Mouse (Mus musculus) hindbrain, embryonic 16.5 days (tissue): ENCODE measurements at regions not wholly inside any gene's neighbourhood (a gene's known extent, or its start where the extent isn't known, plus 50 kb on each side); places are given as distances from the start of the nearest gene placed in this dataset.

ENCODE experiments used
- ATAC-seq: fragments of 200-750 bp; cut with Nextera tagmentation; 2 replicates; pipeline ENCODE4 v1.8.0; 2017; ENCODE audit warnings: moderate TSS enrichment, moderate library complexity
- H3K27ac ChIP-seq: fragments of 300-500 bp; sonication (generic); 2 replicates; pipeline ENCODE4 v1.5.1; 2014; ENCODE audit warnings: low read depth, mild to moderate bottlenecking, control low read depth, low read length, moderate library complexity
- H3K27me3 ChIP-seq: fragments of 300-500 bp; sonication (generic); replicated peaks from 2 replicates; pipeline ENCODE4 v1.6.1; 2014; ENCODE audit warnings: low read length; ENCODE audit not compliant: control insufficient read depth, insufficient read depth
- H3K36me3 ChIP-seq: fragments of 300-500 bp; sonication (generic); 2 replicates; pipeline ENCODE4 v1.6.1; 2014; ENCODE audit warnings: mild to moderate bottlenecking, low read length, moderate library complexity, mixed read lengths; ENCODE audit not compliant: control insufficient read depth, insufficient read depth
- H3K4me1 ChIP-seq: fragments of 300-500 bp; sonication (generic); 2 replicates; pipeline ENCODE4 v1.6.1; 2014; ENCODE audit warnings: low read depth, low read length; ENCODE audit not compliant: control insufficient read depth, insufficient read depth
- H3K4me2 ChIP-seq: fragments of 300-500 bp; sonication (generic); 2 replicates; pipeline ENCODE4 v1.6.1; 2014; ENCODE audit warnings: mild to moderate bottlenecking, low read length, control low read depth, moderate library complexity
- H3K4me3 ChIP-seq: fragments of 300-500 bp; sonication (generic); 2 replicates; pipeline ENCODE4 v1.5.1; 2014; ENCODE audit warnings: mild to moderate bottlenecking, low read length, control low read depth, moderate library complexity
- H3K9ac ChIP-seq: fragments of 300-500 bp; sonication (generic); 2 replicates; pipeline ENCODE4 v1.6.1; 2014; ENCODE audit warnings: low read depth, mild to moderate bottlenecking, control low read depth, low read length, moderate library complexity
- H3K9me3 ChIP-seq: fragments of 300-500 bp; sonication (generic); 2 replicates; pipeline ENCODE4 v1.6.1; 2014; ENCODE audit warnings: mild to moderate bottlenecking, low read length, moderate library complexity; ENCODE audit not compliant: control insufficient read depth
- WGBS: fragments of 180-500 bp; shearing (Covaris S2); extraction: QIAGEN DNeasy Blood & Tissue Kit; methylation state at CpG from one replicate; pipeline ENCODE4 v1.1.7; 2014; 5-methylcytosine and 5-hydroxymethylcytosine counted together

GRCm38 (mm10) chr14:17234898-17235297, 415.9 kb upstream of the Rarb start:
- Histone ChIP-seq H3K27me3 (no peaks in the 10 kb centered on the region), H3K9me3 (no peaks in the 10 kb centered on the region), H3K36me3 (no peaks in the 10 kb centered on the region), H3K4me2 (no peak overlapping the region), H3K4me1 (no peaks in the 10 kb centered on the region), H3K27ac (no peak overlapping the region), H3K9ac (no peak overlapping the region), H3K4me3 (no peak overlapping the region)
- ATAC-seq, result no peak

GRCm38 (mm10) chr14:17211502-17211901, 392.5 kb upstream of the Rarb start:
- 95% methylated on average over 2 of the region's 2 CpGs for WGBS
- Histone ChIP-seq H3K4me1 (no peaks in the 10 kb centered on the region), H3K27ac (no peak overlapping the region), H3K27me3 (no peaks in the 10 kb centered on the region), H3K4me3 (no peak overlapping the region), H3K9ac (no peak overlapping the region), H3K4me2 (no peak overlapping the region), H3K36me3 (no peaks in the 10 kb centered on the region), H3K9me3 (no peaks in the 10 kb centered on the region)
- ATAC-seq, result no peak

- Histone ChIP-seq H3K36me3 (no peaks in the 10 kb centered on the region), H3K27me3 (no peaks in the 10 kb centered on the region), H3K4me3 (no peak overlapping the region), H3K9me3 (peaks cover 2% of the 10 kb centered on the region; the same call in 1 of the 2 replicates), H3K4me1 (no peaks in the 10 kb centered on the region), H3K4me2 (no peak overlapping the region), H3K9ac (no peak overlapping the region), H3K27ac (no peak overlapping the region)
- ATAC-seq, result no peak
- 87% methylated on average over 1 of the region's 1 CpGs for WGBS
Measured at GRCm38 (mm10) chr14:17205691-17206090, 386.7 kb upstream of the Rarb start.

- no peak for ATAC-seq
- no peaks in the 10 kb centered on the region for H3K27me3 ChIP-seq
- H3K36me3 ChIP-seq, result no peaks in the 10 kb centered on the region
- no peaks in the 10 kb centered on the region for H3K4me1 ChIP-seq
- H3K9me3 ChIP-seq, result peaks cover 2% of the 10 kb centered on the region; the same call in 1 of the 2 replicates
- H3K9ac ChIP-seq, result no peak overlapping the region
- no peak overlapping the region for H3K4me2 ChIP-seq
- WGBS, result 43% methylated on average over 1 of the region's 1 CpGs
- no peak overlapping the region for H3K27ac ChIP-seq
- no peak overlapping the region for H3K4me3 ChIP-seq
Measured at GRCm38 (mm10) chr14:17203251-17204015, 384.5 kb upstream of the Rarb start.

- ATAC-seq, result no peak
- 96% methylated on average over 2 of the region's 2 CpGs for WGBS
Measured at GRCm38 (mm10) chr14:17192953-17193352, 374.0 kb upstream of the Rarb start.

GRCm38 (mm10) chr14:17173218-17173617, 354.3 kb upstream of the Rarb start:
- Histone ChIP-seq H3K27me3 (no peaks in the 10 kb centered on the region), H3K9me3 (no peaks in the 10 kb centered on the region), H3K27ac (no peak overlapping the region), H3K4me3 (peak overlapping the region; percentile 61), H3K4me2 (peak overlapping the region; percentile 95), H3K9ac (no peak overlapping the region; the same call in 1 of the 2 replicates), H3K4me1 (peaks cover 4% of the 10 kb centered on the region), H3K36me3 (no peaks in the 10 kb centered on the region)
- no peak for ATAC-seq
- WGBS, result 27% methylated on average over 7 of the region's 7 CpGs

More at GRCm38 (mm10) chr14:17192953-17193352, 374.0 kb upstream of the Rarb start:
- Histone ChIP-seq H3K36me3 (no peaks in the 10 kb centered on the region), H3K9ac (no peak overlapping the region), H3K4me1 (no peaks in the 10 kb centered on the region), H3K27me3 (no peaks in the 10 kb centered on the region), H3K4me2 (no peak overlapping the region), H3K9me3 (no peaks in the 10 kb centered on the region), H3K27ac (no peak overlapping the region), H3K4me3 (no peak overlapping the region)

GRCm38 (mm10) chr14:17172330-17173110, 353.6 kb upstream of the Rarb start:
- Histone ChIP-seq H3K27me3 (no peaks in the 10 kb centered on the region), H3K4me3 (peak overlapping the region; percentile 61), H3K27ac (no peak overlapping the region), H3K9ac (peak overlapping the region; percentile 74), H3K4me2 (peak overlapping the region; percentile 95), H3K9me3 (no peaks in the 10 kb centered on the region), H3K4me1 (peaks cover 4% of the 10 kb centered on the region), H3K36me3 (no peaks in the 10 kb centered on the region)
- WGBS, result 1% methylated on average over 35 of the region's 35 CpGs
- peak; percentile 95 for ATAC-seq

- WGBS, result 38% methylated on average over 5 of the region's 5 CpGs
Measured at GRCm38 (mm10) chr14:17171896-17172295, 352.9 kb upstream of the Rarb start.

GRCm38 (mm10) chr14:17158324-17158723, 339.4 kb upstream of the Rarb start:
- no peak overlapping the region for H3K27ac ChIP-seq
- 73% methylated on average over 4 of the region's 4 CpGs for WGBS
- H3K27me3 ChIP-seq, result no peaks in the 10 kb centered on the region
- H3K4me3 ChIP-seq, result no peak overlapping the region
- no peaks in the 10 kb centered on the region for H3K36me3 ChIP-seq
- no peak overlapping the region for H3K4me2 ChIP-seq
- H3K9ac ChIP-seq, result no peak overlapping the region
- no peaks in the 10 kb centered on the region for H3K9me3 ChIP-seq
- H3K4me1 ChIP-seq, result no peaks in the 10 kb centered on the region
- ATAC-seq, result no peak

More at GRCm38 (mm10) chr14:17171896-17172295, 352.9 kb upstream of the Rarb start:
- no peaks in the 10 kb centered on the region for H3K27me3 ChIP-seq
- peak overlapping the region; percentile 74 for H3K9ac ChIP-seq
- H3K4me3 ChIP-seq, result peak overlapping the region; percentile 61
- H3K4me1 ChIP-seq, result peaks cover 4% of the 10 kb centered on the region
- no peaks in the 10 kb centered on the region for H3K36me3 ChIP-seq
- H3K4me2 ChIP-seq, result peak overlapping the region; percentile 95
- peak; percentile 40 for ATAC-seq
- H3K9me3 ChIP-seq, result no peaks in the 10 kb centered on the region
- no peak overlapping the region for H3K27ac ChIP-seq
